Mouse (Mus musculus): ENCODE data around the gene Snx5.

DNA sequence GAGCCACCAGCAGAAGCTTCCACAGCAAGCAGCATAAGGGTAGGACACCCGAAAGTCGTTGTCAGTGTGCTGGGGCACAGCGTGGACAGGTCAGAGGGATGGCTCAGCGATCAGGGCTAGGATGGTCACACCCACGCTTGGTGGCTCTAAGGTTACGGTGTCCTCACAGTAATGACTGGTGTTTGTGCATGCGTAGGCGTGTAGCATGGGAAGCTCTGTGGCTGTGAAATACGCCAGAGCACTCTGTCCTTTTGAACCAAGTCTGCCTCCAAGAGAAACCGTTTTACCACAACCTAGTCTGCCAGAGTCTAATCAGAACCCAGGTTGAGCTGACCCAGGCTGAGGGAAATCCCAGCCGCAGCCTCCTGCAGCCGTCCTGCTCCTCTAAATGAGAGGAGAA, 46.4 kb downstream of the Snx5 start:
- TF ChIP-seq EP300 (IDR thresholded peaks at IDR 0.05; ENCODE audit: low read depth in 1 of 2, low read length in 2 of 2) (no peak), POLR2A (IDR thresholded peaks at IDR 0.05; ENCODE audit: control insufficient read depth in 1 of 2, insufficient read depth in 1 of 2, low read depth in 1 of 2, low read length in 2 of 2, poor library complexity in 1 of 2) (no peak), CTCF (IDR thresholded peaks at IDR 0.05 in 2 of 3, conservative IDR thresholded peaks at IDR 0.05 in 1 of 3; ENCODE audit: control insufficient read depth in 1 of 3, insufficient read depth in 1 of 3, low read depth in 2 of 3, low read length in 3 of 3, poor library complexity in 1 of 3, severe bottlenecking in 1 of 3) (no peak), ETS1 (IDR thresholded peaks at IDR 0.05; ENCODE audit: low read depth, low read length) (no peak)
